Mouse (Mus musculus): ENCODE measurements around the gene Lyrm4.

The Lyrm4 gene

DNA sequence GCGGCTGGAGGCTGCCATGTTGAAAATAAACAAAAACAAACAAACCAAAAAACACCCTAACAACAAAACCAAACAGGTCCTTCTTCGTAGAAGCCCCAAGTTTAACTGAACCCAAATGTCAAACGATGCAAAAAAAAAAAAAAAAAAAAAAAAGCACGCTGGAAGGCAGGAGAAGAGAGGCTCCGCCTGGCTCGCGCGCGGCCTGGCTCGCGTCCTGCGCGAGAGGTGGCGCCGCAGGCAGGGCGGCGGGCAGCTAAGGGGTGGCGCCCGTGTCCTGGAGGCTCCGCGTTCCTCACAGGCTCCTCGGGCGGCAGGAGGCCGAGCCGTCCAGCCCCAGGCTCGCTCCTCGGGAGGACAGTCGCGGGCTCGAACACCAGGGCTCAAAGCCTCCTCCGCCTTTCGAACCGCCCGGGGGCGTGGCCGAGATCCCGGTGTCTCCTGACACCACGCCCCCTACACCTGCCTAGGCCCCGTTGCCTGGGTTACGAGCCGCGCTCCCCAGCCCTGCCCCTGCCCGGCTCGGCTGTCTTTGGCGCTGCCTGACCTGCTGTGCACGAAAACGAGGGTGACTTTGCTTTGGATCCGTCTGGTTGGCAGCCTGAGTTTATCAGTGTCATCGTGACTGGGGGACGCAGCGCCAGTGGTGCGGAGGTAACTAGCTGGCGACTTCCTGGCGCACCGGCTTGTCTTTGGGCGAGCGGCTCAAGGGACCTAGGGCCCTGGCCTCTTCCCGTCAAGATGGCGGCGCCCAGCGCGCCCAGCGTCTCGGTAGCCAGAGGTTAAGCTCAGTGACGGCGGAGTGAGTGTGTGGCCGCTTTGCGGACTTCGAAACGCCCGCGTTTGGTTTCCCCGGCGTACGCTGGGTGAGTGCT is at the start of gene Lyrm4, which contains the start of gene Fars2:
Lyrm4 (minus strand) TSS at position 384 of the 872 bp plus-strand sequence.
Fars2 (plus strand) TSS at position 270 of the 872 bp plus-strand sequence.
- CTCF ChIA-PET = interaction anchor here (0.6 to 0.7 kb wide), 2 partner anchors 409 to 1411 kb away, joined by 3 to 11 read pairs; no protein-coding TSS in a partner anchor

DNA sequence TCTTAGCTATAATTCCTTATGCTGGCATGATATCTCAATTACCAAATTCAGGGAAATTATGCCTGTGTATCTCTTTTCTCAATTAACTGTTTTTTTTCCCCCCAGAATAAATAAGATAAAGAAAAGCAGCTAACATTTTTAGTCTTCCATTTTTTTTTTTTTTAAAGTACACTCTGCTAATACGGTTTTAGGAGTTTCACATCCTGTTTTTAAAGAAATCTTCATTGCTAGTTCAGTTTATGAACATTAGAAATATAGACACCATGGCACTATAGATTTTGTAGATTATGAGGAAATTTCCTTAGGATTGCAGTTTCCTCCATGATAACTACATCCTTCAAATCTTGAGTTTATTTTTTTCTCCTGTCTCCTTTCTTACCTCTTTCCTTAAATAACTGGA is 46.6 kb upstream of the Lyrm4 start:
- CTCF ChIA-PET = interaction anchor here (0.7 kb wide), 1 partner anchor 242 kb away, joined by 4 read pairs; no protein-coding TSS in a partner anchor

DNA sequence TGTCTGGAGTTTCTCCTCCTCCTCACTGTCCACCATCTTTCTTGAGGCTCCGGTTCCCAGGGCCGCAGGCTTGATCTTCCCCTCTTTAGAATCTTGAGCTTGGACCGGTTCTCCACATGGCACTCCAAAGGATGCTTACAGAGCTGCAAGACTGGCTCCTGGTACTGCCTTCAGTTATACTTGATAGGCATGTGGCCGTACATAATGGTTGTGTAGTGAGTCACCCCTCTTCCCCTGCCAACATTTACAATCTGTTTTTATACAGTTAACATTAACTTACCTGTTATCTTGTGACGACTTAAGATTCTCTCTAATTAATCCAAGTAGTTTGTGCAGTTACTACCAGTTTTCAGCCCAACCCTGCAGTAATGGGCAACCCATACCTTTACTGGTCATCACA is 46.1 kb upstream of the Lyrm4 start:
- CTCF ChIA-PET = interaction anchor here (0.7 kb wide), 1 partner anchor 242 kb away, joined by 4 read pairs; no protein-coding TSS in a partner anchor

DNA sequence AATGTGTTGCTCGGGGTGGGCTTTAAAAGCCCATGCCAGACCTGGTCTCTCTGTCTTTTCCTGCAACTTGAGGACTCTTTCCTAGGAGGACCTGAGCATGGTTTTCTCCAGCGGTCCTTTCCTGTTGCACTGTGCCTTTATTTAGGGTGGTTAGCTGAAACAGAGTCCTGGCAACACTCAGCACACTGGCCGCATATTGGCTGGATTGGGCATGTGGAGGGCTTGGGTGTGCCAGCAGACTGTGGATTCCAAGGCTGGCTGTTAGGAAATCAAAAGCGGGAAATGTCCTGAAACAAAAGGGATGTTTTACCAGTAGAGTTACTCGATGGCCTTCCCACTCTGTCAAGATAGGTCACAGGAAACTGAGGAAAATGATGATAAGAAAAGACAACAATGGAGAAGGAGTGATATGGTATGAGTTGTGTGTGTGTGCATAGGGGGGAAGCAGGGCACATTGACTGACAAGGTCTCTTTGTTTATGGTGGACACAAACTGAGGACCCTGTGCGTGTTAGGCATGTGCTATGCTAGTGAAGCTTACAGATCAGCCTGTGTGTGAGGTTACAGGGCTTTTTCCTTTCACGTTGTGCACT is 39.1 kb upstream of the Lyrm4 start:
- CTCF ChIA-PET = interaction anchor here (0.7 kb wide), 1 partner anchor 14 kb away, joined by 3 read pairs; no protein-coding TSS in a partner anchor

DNA sequence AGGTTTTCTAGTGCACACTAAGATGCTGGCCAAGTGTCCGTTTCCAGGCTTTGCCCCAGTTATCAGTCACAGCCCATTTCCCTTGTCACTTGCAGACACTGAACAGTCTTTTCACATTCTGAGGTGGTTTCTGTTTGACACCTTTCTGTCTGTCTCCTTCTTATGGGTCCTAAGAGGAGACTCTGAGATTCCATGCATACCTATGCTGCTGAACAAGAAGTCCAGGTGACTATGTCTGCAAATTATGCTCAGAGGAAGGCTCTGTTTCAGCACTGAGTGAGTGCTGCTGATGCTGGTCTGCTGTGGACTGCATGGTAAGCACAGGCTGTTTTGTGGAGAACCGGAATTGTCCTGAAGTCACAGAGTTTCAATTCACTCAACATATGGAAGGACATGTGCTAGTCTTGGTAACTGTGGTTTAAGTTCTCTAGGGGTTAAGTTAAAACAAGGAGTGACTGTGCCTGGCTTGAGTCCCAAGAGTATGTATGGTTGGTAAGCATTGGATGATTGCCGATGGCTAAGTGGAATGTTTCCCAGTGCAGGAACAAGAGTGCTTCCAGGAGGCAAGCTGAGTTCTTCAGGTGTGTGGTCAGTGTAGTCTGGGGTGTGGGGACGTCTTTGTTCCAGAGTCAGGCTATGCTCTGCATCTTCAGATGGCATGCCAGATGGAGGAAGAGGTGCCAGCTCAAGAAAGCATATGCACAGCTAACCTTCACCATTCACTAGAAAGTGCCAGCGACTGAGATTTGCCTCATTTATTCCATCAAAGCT is 35.6 kb upstream of the Lyrm4 start:
- CTCF ChIA-PET = no interaction called here

DNA sequence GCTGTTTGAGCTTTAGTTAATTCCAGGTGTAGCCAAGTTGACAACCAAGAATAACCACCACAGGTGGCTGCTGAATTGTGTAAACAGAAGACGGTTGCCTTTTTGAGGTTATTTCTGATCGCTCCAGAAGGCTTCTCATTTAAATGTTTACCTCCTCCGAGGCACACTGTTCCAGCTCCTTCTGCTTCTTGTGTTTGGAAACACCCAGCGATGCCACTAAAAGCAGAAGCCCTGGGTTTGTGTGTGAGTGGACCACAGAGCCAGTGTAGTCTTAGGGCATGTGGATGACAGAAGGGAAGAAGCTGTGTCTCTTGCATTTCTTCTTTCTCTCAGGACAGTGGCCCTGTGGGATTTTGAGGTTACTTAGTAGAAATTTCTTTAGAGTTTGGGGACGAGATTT is 32.9 kb upstream of the Lyrm4 start:
- CTCF ChIA-PET = no interaction called here

DNA sequence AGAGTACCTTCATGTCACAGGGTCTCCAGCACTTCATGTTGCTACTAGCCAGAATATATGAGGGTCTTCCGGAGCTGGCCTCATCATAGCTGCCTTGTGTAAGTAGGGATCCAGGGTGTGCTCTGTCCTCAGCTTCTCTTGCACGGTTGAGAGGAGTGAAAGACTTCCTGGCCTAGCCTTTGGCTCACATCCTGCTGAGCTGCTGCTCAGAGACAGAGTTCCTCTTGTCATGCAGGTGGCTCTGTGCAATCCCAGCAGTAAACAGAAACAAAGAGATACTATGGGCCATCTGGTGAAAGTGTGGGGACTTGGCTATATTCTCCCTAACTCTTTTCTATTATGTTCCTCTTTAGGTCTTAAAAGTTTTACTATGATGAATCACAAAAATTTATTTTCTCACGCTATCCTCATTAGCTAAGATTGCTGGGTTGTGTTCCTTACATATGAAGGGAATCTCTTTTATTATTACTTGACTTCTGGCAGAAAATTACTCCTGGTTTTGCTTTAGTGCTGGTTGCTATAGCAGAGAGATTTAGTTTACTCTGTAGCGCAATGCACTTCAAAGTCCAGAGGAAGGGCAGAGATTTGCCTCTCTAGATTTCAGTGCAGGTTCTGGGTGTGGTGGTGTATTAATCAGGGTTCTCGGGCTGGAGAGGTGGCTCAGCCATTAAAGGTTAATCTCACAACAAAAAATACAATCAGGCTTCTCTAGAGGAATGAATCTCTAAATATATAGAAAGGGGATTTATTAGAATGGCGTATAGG is 32.0 kb upstream of the Lyrm4 start:
- CTCF ChIA-PET = no interaction called here

DNA sequence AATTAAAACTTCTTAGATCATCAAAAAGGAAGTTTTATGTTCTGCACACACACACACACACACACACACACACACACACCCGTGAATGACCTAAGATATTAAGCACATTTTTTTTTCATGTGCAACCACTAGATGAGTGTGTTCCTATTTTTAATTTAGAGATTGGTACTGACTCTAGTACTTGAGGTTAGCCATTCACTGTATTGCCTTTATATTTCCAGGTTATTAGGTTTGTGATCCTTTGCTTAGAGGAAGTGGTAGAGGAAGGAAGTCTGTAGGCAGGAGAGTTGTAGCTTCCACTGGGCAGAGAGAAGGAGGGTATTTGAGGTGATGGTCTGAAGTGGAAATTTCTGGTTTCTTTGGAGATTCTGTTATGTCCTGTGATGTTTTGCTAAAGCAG is 28.3 kb upstream of the Lyrm4 start:
- CTCF ChIA-PET = no interaction called here

DNA sequence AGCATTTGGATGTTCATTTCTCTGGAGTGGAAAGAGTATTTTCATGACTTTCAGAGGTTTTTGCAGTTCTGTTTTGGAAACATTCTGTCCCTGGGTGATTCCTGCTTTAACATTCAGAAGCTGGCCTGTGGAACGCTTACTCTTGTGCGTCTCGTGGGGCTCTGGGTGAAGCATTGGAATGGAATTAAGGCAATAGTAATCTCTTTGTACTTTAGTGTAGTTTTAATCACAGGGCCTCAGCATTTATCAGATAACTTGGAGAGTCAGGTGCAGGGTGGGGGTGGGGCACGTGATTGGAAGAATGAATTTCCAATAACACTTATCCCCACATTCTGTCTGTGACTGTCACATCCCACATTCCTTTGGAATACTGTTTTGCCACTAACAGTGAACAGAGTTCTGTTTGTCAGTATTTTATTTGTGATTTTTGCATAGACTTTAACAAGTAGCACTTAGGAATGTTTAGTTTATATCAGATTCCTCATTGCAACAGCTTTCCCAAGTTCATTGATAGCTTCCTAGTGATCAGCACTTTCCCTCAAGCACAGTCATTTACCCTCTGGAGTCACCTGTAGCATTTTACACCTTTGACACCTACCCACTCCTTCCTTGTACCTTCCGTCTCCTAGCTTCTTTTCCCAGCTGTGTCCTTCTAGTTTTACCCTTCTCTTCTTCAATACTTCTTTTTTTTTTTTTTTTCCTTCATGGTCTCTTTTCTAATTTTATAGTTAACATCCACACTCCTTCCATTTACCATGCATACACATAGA is 23.1 kb upstream of the Lyrm4 start:
- CTCF ChIA-PET = no interaction called here

DNA sequence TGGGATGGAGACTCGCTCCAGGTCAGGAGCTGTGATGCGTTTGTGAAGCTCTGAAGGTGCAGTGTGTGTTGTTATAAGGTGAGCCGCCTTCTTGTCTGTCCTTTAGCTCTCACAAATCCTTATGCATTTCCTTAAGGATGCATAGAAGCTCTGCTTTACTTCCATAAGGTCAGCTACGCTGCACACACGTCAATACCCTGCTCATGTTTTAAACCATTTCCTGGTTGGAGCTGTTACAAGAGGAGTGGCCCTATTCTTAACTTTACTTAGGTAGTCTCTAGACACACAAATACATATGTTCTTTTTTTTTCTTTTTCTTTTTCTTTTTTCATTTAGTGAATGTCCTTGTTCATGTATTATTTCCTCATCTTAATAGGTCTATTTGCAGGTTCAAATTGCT is 22.4 kb upstream of the Lyrm4 start:
- CTCF ChIA-PET = no interaction called here

DNA sequence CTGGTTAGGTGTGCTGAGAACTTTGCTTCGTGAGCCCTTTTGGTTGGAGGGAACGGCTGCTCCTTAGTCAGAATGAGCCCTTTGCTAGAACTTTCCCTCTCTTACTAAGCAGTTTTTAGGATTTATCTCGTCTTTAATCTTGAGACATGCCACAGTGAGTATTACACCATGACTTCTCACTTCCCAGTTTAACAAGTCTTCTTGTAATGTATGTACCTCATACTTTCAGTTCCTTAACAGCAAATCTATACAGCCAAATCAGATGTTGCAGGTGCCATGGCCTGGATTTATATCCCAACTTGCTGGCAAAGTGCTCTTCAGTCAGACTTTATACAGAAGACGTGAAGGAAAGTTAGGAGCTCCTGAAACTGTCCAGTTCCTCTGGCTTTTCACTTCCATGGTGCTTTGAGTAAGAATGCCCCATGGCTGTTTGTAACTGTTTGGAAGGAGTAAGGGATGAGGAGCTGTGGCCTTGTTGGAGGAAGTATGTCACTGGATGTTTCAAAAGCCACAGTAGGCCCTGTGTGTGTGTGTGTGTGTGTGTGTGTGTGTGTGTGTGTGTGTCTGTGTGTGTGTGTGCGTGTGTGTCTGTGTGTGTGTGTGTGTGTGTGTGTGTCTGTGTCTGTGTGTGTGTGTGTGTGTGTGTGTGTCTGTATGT is 14.8 kb upstream of the Lyrm4 start:
- CTCF ChIA-PET = interaction anchor here (0.6 kb wide), 1 partner anchor 118 kb away, joined by 5 read pairs; no protein-coding TSS in a partner anchor

DNA sequence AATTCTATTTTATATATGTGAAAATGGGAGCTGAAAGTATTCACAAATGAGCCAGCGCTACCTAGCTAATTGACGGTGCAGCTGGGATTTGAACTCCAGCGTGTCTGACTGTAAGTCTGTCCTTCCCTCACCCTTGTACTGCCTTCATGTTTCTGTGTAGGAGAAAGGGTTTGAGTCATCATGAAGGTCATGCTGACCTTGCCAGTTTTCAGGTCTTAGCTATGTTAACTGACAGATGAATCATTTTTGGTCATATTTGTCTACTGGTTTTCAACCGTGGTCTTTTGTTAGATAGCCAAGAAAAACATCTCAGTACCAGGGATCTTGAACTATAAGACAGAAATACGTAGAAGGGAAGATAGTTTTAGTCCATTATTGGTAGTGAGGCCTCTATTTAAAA is 14.1 kb upstream of the Lyrm4 start:
- CTCF ChIA-PET = no interaction called here

DNA sequence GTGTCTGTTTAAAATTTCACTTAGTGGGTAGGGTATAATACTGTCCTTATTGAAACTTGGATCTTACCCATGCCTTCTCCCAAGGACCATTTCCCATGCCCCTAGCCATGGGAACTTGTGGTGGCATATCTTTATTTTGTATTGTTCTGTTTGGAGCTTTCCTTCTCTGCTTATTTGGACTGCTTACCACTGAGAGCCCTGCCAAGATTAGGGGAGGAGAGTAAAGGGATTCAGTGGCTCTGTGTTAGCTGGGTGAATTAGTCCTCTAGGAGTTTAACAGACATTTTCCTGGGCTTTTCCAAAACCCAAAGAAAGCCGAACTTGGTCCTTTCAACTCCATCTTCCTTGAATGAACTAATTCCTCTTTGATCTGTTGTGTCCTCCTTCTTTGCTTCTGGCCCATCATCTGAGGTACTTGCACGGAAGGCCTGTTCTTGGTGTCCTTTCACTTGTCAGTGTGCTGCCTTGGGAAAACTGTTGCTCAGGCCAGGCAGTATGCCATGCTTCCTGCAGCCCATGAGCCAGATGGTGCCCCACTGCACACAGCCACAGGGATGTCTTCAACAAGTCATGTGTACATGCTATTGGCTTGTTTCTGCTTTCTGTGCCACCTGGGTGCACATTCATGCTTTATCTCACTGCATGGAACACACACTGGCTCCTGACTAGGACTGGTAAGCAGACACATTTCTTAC is 12.2 kb upstream of the Lyrm4 start:
- CTCF ChIA-PET = interaction anchor here (0.6 kb wide), 1 partner anchor 36 kb away, joined by 6 read pairs; no protein-coding TSS in a partner anchor

DNA sequence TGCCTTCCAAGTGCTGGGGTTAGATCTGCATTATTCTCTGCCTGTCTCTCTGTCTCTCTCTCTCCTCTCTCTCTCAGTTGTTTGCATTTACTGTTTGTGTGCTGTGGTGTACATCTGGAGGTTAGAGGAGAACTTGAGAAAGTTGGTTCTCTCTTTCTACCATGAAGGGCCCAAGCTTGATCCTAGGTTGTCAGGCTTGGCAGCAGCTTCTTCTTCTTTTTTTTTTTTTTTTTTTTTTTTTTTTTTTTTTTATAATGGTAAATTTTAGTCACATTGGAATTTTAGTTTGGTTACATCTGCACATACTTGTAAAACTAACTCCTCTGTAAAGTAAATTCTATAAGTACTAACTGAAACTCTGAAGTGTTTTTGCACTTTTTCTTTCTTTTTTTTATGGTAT is 3.3 kb upstream of the Lyrm4 start:
- CTCF ChIA-PET = no interaction called here

DNA sequence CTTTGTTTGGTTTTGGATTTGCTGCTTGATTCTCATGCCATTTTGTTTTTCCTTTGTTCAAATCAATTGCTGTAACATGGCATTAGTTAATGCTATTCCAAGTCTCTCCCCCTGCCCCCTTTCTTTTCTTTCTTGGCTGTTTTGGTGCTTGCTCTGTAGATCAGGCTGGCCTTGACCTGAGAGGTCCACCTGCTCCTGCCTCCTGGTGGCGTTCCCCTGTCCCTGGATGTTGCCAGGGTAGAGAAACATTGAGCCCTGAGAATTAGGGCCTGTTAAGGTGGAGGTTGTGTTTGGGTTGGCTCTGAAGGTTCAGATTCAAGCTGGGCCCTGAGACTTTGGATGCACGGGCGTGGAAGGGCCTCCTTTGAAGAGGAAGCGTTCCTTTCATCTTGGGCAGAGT is 2.4 kb upstream of the Lyrm4 start:
- CTCF ChIA-PET = no interaction called here

DNA sequence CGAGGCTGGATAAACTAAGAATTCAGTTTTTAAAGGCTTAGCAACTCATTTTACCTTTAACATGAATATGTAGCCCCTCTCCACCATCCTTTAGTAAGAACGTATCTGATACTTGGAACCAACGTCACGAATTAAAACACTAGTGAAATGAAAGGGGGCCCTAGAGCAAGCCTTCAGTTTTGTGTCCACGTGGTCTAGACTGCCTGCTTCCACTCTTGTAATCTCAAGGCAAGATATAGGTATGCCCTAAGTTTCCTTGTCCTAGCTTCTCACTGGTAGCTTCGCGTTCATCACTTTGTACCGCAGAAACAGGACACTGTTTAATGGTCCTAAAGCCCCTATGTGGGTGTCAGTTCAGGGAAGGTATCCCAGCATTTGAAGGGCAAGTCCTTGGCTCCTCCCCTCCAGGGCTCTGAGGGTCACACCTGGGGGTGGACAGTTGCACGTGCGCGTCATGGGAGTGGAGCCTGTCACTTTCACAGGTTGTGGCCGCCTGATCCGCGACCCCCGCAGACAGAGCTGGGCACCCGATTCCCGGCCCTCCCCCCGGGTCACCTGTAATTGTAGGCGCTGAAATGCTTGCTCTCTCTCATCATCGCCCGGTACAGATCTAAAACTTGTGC is 695 bp downstream of the Lyrm4 start:
- CTCF ChIA-PET = interaction anchor here (0.7 kb wide), 1 partner anchor 410 kb away, joined by 3 read pairs; no protein-coding TSS in a partner anchor

DNA sequence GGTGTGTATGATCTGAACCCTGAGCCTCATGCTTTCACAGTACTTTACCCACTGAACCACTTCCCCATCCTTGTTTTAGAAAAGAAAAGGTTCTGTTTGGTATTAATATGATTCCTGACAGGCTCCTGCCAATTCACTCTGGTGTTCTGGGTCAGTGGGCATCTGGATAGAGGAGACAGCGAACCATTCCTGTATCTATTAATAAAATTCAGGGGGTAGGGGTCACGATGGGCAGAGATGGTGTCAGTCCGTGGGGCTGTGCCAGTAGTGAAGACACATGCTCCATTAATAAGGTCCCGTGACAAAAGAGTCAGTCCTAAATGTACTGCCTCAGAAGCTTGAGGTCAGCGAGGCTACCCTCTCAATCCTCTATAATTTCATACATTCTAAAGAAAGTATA is 4.1 kb downstream of the Lyrm4 start:
- CTCF ChIA-PET = no interaction called here

DNA sequence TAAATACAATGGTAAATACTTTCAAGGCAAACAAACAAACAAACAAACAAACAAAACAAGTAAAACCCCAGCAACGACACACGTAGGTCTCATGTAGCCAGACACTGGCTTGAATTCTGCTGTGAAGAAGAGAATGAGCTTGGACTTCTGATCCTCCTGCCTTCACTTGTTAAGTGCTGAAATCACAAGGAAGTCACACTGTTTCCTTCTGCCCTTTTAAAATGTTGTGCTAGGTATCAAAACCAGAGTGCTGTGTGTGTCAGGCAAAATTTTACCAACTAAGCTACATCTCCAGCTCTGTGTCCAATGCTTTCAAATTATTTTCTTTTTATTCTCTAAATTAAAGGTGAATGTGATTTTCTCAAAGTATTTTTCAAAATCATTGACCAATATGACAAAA is 6.0 kb downstream of the Lyrm4 start:
- CTCF ChIA-PET = no interaction called here

DNA sequence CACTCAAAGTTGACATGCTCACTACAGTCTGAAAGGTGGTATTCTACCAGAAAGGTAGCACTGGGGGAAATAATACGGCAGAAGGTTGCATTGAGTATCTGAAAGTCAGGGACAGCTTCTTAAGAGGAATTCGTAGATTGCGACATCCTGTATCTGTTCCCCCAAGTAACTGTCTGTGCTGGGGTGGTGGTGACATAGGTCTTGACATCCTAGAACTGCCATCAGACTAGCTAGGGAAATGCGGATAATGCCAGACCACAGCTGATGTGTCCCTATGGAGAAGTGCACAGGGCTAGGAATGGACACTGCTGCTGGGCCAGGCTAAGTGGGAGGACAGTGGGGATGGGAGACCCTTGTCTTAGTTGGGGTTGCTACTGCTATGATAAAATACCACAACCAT is 8.8 kb downstream of the Lyrm4 start:
- CTCF ChIA-PET = no interaction called here

Data from spleen, embryonic (tissue).